Mouse (Mus musculus) thymus, postnatal 36 days (tissue): ENCODE data around the gene Dkk2.

ENCODE experiments used
- DNase-seq, 2 experiments: peaks; one replicate each; pipeline ENCODE4 v3.0.0; 2022; ENCODE audit warnings: mixed read lengths in 2 of 2

Gene Dkk2

GRCm38 (mm10) chr3:132129730-132130274 lies 44.7 kb downstream of the Dkk2 start:
- no peak for DNase-seq

GRCm38 (mm10) chr3:132130781-132131180 lies 45.7 kb downstream of the Dkk2 start:
- DNase-seq, result no peak

GRCm38 (mm10) chr3:132131939-132132338 lies 46.8 kb downstream of the Dkk2 start:
- no peak for DNase-seq

- no peak for DNase-seq
Measured at GRCm38 (mm10) chr3:132134502-132134901, 49.4 kb downstream of the Dkk2 start.

- DNase-seq, result no peak
Measured at GRCm38 (mm10) chr3:132137802-132138378, 52.8 kb downstream of the Dkk2 start.

- no peak for DNase-seq
Measured at GRCm38 (mm10) chr3:132141031-132141430, 55.9 kb downstream of the Dkk2 start.

GRCm38 (mm10) chr3:132149446-132150025 lies 64.4 kb downstream of the Dkk2 start:
- DNase-seq, result no peak

GRCm38 (mm10) chr3:132158817-132159216 lies 73.7 kb downstream of the Dkk2 start:
- DNase-seq, result no peak

GRCm38 (mm10) chr3:132168911-132169310 lies 83.8 kb downstream of the Dkk2 start:
- no peak for DNase-seq

GRCm38 (mm10) chr3:132186888-132187552 lies 101.9 kb downstream of the Dkk2 start:
- DNase-seq, result no peak

GRCm38 (mm10) chr3:132201950-132202349 lies 116.9 kb downstream of the Dkk2 start:
- DNase-seq, result no peak

GRCm38 (mm10) chr3:132202665-132203064 lies 117.6 kb downstream of the Dkk2 start:
- no peak for DNase-seq

GRCm38 (mm10) chr3:132207469-132207868 lies 122.4 kb downstream of the Dkk2 start:
- DNase-seq, result no peak

GRCm38 (mm10) chr3:132211260-132211659 lies 126.2 kb downstream of the Dkk2 start:
- no peak for DNase-seq

- no peak for DNase-seq
Measured at GRCm38 (mm10) chr3:132219977-132220487, 134.9 kb downstream of the Dkk2 start.

- DNase-seq, result no peak
Measured at GRCm38 (mm10) chr3:132227622-132228021, 142.5 kb downstream of the Dkk2 start.
